Mouse (Mus musculus) limb, embryonic 14.5 days (tissue): ENCODE data around the gene Olfm2. TPM values are rescaled to one million over a fixed set of nuclear protein-coding genes. Genes with fewer than 3 reads are reported as not detected.

Source experiments
- ATAC-seq: fragments of 200-750 bp; cut with Nextera tagmentation; 2 replicates; pipeline ENCODE4 v1.8.0; 2017; ENCODE audit warnings: low read depth, moderate number of reproducible peaks, moderate TSS enrichment; ENCODE audit not compliant: low FRiP score
- DNase-seq: peaks from one replicate; pipeline ENCODE4 v3.0.0-alpha.2; 2015; ENCODE audit warnings: low spot score
- H3K27ac ChIP-seq: fragments of 300-500 bp; sonication (generic); replicated peaks from 2 replicates; pipeline ENCODE4 v1.5.1; 2014; ENCODE audit warnings: low read depth, mild to moderate bottlenecking, low read length, moderate library complexity, mixed read lengths
- H3K27me3 ChIP-seq: fragments of 300-500 bp; sonication (generic); 2 replicates; pipeline ENCODE4 v1.6.1; 2014; ENCODE audit warnings: low read length, mixed read lengths; ENCODE audit not compliant: control insufficient read depth, insufficient read depth
- H3K36me3 ChIP-seq: fragments of 300-500 bp; sonication (generic); 2 replicates; pipeline ENCODE4 v1.6.1; 2014; ENCODE audit warnings: mild to moderate bottlenecking, low read length, moderate library complexity, mixed read lengths; ENCODE audit not compliant: control insufficient read depth, insufficient read depth
- H3K4me1 ChIP-seq: fragments of 300-500 bp; sonication (generic); 2 replicates; pipeline ENCODE4 v1.6.1; 2014; ENCODE audit warnings: antibody characterized with exemption, low read length, mixed read lengths; ENCODE audit not compliant: control insufficient read depth, insufficient read depth
- H3K4me2 ChIP-seq: fragments of 300-500 bp; sonication (generic); replicated peaks from 2 replicates; pipeline ENCODE4 v1.6.1; 2014; ENCODE audit warnings: low read depth, mild to moderate bottlenecking, low read length, moderate library complexity; ENCODE audit not compliant: severe bottlenecking
- H3K4me3 ChIP-seq: fragments of 300-500 bp; sonication (generic); replicated peaks from 2 replicates; pipeline ENCODE4 v1.5.1; 2014; ENCODE audit warnings: low read length
- H3K9ac ChIP-seq: fragments of 300-500 bp; sonication (generic); 2 replicates; pipeline ENCODE4 v1.6.1; 2014; ENCODE audit warnings: mild to moderate bottlenecking, low read depth, low read length, moderate library complexity; ENCODE audit not compliant: severe bottlenecking
- H3K9me3 ChIP-seq: fragments of 300-500 bp; sonication (generic); 2 replicates; pipeline ENCODE4 v1.6.1; 2016; ENCODE audit warnings: low read length; ENCODE audit not compliant: control insufficient read depth
- POLR2A ChIP-seq: fragments of 200-500 bp; IDR thresholded peaks from 2 replicates; pipeline ENCODE4 v1.8.0; 2012; ENCODE audit warnings: inconsistent platforms, mild to moderate bottlenecking, moderate library complexity, borderline replicate concordance; ENCODE audit not compliant: insufficient read depth, insufficient read length; ENCODE audit errors: extremely low read depth
- WGBS: fragments of 180-500 bp; shearing (Covaris S2); extraction: QIAGEN DNeasy Blood & Tissue Kit; methylation state at CpG from one replicate; pipeline ENCODE4 v1.1.7; 2014; 5-methylcytosine and 5-hydroxymethylcytosine counted together
- polyA plus RNA-seq, 2 experiments: library from polyadenylated mRNA; depleted of rRNA in 1 of 2; stranded (reverse) in 1 of 2; unstranded in 1 of 2; fragments of >200 nt; fragmentation: Nextera tagmentation in 1 of 2; extraction: Ambion mirVana in 1 of 2; gene quantifications; 2 replicates each; pipeline versions ENCODE4 v1.2.1 to v1.2.3; 2012 to 2014

Olfm2 gene
- polyA plus RNA-seq, 2 experiments, result 4.8 to 6.9 TPM

- no peaks in the 10 kb centered on the region for H3K36me3 ChIP-seq
- peak overlapping the region; percentile 49 for H3K4me3 ChIP-seq
- H3K9me3 ChIP-seq, result no peaks in the 10 kb centered on the region
- ATAC-seq (peak; percentile 68), DNase-seq (peak; percentile 28)
- peak overlapping the region; percentile 48; the same call in 1 of the 2 replicates for H3K9ac ChIP-seq
- under 1% methylated on average over 46 of the region's 46 CpGs for WGBS
- peaks cover 9% of the 10 kb centered on the region; the same call in 1 of the 2 replicates for H3K4me1 ChIP-seq
- peak overlapping the region; percentile 98 for H3K4me2 ChIP-seq
- H3K27me3 ChIP-seq, result peaks cover 50% of the 10 kb centered on the region
- TF ChIP-seq POLR2A, result no peak
- H3K27ac ChIP-seq, result no peak overlapping the region
Measured at GRCm38 (mm10) chr9:20727601-20728113, 18.5 kb downstream of the Olfm2 start.

DNA sequence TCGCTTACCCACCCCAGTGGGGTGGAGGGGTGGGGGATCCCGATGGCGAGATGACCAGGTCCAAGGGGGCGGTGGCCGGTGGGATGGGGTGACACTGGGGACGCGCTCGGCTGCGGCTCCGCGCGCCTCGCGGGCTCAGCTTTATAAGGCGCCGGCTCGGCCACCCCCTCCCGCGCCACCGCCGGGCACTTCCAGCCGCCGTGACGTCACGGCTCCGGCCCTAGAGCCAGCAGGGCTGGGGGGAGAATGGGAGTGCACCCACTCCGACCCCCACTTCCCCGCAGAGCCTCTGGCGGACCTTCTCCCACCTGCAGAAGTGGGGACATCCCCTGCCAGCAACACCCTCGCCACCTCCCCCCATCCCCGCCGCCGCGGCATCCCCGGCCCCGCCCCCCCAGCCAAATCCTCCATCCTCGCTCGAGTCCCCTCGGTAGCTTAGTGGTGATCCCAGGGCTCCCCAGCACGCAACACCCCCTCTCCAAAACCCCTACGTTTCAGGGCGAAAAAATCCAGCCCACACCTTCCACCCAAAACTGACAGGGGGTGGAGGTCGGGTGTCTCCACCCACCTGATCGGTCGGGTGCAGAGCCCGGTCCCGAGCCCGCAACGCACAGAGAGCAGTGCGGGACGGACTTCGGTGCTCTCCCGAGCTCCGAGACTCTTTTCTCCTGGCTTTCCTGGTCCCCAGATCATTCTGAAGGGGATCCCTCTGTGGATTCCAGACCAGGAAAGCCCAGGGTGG is 19.1 kb downstream of the Olfm2 start:
- no peak for DNase-seq
- no peak for ATAC-seq

DNA sequence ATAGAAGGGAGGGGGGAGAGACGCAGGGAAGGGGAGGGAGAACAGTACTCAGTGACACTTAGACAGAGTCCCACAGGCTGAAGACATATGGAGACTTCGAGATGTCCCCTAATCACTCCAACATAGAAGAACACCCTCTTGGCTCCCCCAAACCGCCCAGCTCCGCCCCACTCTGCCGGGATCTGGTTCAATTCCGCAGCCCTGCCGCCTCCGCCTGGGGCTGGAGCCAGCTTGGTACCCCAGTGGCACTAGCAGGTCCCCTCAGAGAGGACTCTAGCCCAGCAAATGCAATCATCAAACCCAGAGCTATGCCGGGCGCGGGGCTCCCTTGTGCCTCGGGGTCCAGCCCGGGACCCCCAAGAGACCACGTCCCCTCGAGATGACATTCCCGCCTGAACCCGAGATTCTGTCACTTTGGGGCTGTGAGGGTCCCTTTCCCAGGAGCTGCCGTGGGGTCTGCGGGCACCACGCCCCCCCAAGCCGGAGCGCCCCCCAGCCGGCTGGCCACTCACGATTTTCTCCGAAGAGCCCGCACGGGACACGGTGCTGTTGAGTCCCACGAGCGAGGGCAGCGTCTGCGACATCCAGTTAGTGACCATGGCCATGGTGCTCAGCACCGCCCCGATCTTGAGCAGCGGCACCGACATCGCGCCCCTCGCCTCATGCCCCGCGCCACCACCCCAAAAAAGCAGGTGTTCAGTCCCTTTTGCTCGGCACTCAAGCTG is 19.9 kb downstream of the Olfm2 start:
- peaks cover 50% of the 10 kb centered on the region for H3K27me3 ChIP-seq
- no peaks in the 10 kb centered on the region for H3K36me3 ChIP-seq
- WGBS, result 2% methylated on average over 39 of the region's 42 CpGs
- peak overlapping the region; percentile 49 for H3K4me3 ChIP-seq
- H3K27ac ChIP-seq, result no peak overlapping the region
- no peak for TF ChIP-seq POLR2A
- ATAC-seq (no peak), DNase-seq (no peak)
- H3K4me1 ChIP-seq, result peaks cover 9% of the 10 kb centered on the region; the same call in 1 of the 2 replicates
- H3K9me3 ChIP-seq, result no peaks in the 10 kb centered on the region
- H3K9ac ChIP-seq, result peak overlapping the region; percentile 48; the same call in 1 of the 2 replicates
- H3K4me2 ChIP-seq, result peak overlapping the region; percentile 98

More for the DNA sequence above, 19.1 kb downstream of the Olfm2 start:
- H3K4me1 ChIP-seq, result peaks cover 9% of the 10 kb centered on the region; the same call in 1 of the 2 replicates
- peak overlapping the region; percentile 49 for H3K4me3 ChIP-seq
- peaks cover 50% of the 10 kb centered on the region for H3K27me3 ChIP-seq
- no peaks in the 10 kb centered on the region for H3K36me3 ChIP-seq
- WGBS, result under 1% methylated on average over 40 of the region's 54 CpGs
- no peak overlapping the region for H3K27ac ChIP-seq
- peak overlapping the region; percentile 48 for H3K9ac ChIP-seq
- H3K9me3 ChIP-seq, result no peaks in the 10 kb centered on the region
- TF ChIP-seq POLR2A, result no peak
- H3K4me2 ChIP-seq, result peak overlapping the region; percentile 98

DNA sequence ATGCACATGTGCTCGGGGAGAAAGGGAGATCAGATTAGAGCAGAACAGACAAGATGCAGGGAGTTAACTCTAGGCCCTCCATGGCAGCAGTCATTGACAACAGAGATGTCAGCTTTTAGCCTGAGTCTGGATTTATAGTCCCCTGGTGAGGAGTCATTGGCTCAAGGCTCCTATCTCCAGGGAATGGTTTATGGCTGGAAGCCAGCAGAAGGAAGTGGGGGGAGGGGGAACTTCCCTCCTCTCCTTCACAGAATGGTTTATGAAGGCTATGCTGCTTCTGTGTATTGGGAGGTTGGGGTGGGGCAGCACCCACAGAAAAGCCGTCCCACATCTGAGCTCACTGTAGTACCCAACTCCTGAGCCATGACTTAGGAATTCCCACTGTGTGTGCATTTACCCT is 24.6 kb downstream of the Olfm2 start:
- no peak overlapping the region for H3K4me3 ChIP-seq
- no peak overlapping the region for H3K4me2 ChIP-seq
- H3K36me3 ChIP-seq, result no peaks in the 10 kb centered on the region
- H3K9ac ChIP-seq, result no peak overlapping the region
- DNase-seq, result no peak
- H3K4me1 ChIP-seq, result peaks cover 5% of the 10 kb centered on the region; the same call in 1 of the 2 replicates
- no peaks in the 10 kb centered on the region for H3K9me3 ChIP-seq
- H3K27ac ChIP-seq, result no peak overlapping the region
- ATAC-seq, result no peak
- WGBS, result 37% methylated on average over 2 of the region's 2 CpGs
- TF ChIP-seq POLR2A, result no peak
- H3K27me3 ChIP-seq, result peaks cover 19% of the 10 kb centered on the region

DNA sequence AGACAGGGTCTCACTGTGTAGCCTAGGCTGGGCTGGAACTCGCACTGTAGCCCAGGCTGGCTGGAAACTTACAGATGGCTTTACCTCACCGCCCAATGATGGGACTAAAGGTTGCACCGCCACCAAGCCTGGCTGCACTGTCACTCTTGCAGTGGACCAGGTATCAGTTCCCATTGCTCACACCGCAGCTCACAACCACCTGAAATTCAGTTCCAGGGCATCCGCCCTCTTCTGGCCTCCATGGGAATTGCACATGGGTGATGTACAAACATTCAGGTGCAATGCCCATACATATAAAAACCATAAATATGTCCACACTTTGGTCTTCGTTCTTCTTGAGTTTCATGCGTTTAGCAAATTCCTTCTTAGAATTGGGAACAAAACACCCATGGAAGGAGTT is 30.8 kb downstream of the Olfm2 start:
- Histone ChIP-seq H3K4me1 (no peaks in the 10 kb centered on the region), H3K27ac (no peak overlapping the region), H3K27me3 (no peaks in the 10 kb centered on the region), H3K9me3 (no peaks in the 10 kb centered on the region), H3K4me2 (no peak overlapping the region), H3K36me3 (no peaks in the 10 kb centered on the region), H3K9ac (no peak overlapping the region), H3K4me3 (no peak overlapping the region)
- WGBS, result 69% methylated on average over 7 of the region's 7 CpGs
- DNase-seq (no peak), ATAC-seq (no peak)
- no peak for TF ChIP-seq POLR2A
